Mouse (Mus musculus): Measurements from ENCODE around the gene Zg16. TPM values are rescaled to one million over a fixed set of nuclear protein-coding genes. Genes with fewer than 3 reads are reported as not detected.

Gene Zg16
- polyA plus RNA-seq, 1 experiment from 2014 or later = not detected

DNA sequence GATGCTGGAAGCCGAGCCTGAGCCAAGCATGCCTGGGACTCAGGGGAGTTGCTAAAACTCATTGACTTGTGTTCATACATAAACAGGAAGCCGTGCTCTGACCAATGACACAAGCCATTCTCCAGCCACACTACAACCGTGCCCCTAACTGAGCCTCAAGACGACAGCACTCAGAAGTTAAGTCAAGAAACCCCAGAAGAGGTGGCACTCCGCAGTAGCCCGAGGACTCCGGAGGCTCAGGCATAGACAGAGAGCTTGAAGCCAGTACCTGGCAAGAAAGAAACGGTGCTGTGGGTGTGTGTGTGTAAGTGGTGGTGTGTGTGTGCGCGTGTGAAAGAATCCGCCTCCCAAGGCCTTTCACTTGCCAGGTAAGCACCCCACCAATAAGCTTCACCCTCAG is 27.8 kb upstream of the Zg16 start:
- Histone ChIP-seq H3K4me2 (replicated peaks) (no peak overlapping the region), H3K27ac (no peak overlapping the region), H3K36me3 (no peaks in the 10 kb centered on the region), H3K4me3 (replicated peaks) (no peak overlapping the region), H3K27me3 (peaks cover 3% of the 10 kb centered on the region; the same call in 1 of the 2 replicates), H3K4me1 (replicated peaks) (peaks cover 11% of the 10 kb centered on the region), H3K9ac (replicated peaks) (no peak overlapping the region), H3K9me3 (no peaks in the 10 kb centered on the region)
- ATAC-seq = no peak
- WGBS = 88% methylated on average over 11 of the region's 11 CpGs

- 0 out of 2 replicates have a peak overlapping the region, but pooled peaks have one; percentile 8 for H3K9ac ChIP-seq (replicated peaks)
- 48% methylated on average over 12 of the region's 12 CpGs for WGBS
- ATAC-seq = peak; percentile 64; the same call in 1 of the 2 replicates
- H3K4me3 ChIP-seq (replicated peaks) = no peak overlapping the region
- no peaks in the 10 kb centered on the region for H3K9me3 ChIP-seq
- H3K27ac ChIP-seq = no peak overlapping the region; the same call in 1 of the 2 replicates
- H3K27me3 ChIP-seq = no peaks in the 10 kb centered on the region
- no peaks in the 10 kb centered on the region for H3K36me3 ChIP-seq
- peaks cover 11% of the 10 kb centered on the region for H3K4me1 ChIP-seq (replicated peaks)
- no peak overlapping the region for H3K4me2 ChIP-seq (replicated peaks)
Measured at GRCm38 (mm10) chr7:127113614-127114259, 26.6 kb upstream of the Zg16 start.

GRCm38 (mm10) chr7:127112921-127113597 is 25.9 kb upstream of the Zg16 start:
- Histone ChIP-seq H3K4me3 (replicated peaks) (no peak overlapping the region), H3K9ac (replicated peaks) (no peak overlapping the region), H3K4me1 (replicated peaks) (peaks cover 11% of the 10 kb centered on the region), H3K4me2 (replicated peaks) (no peak overlapping the region), H3K36me3 (no peaks in the 10 kb centered on the region), H3K9me3 (no peaks in the 10 kb centered on the region), H3K27me3 (no peaks in the 10 kb centered on the region), H3K27ac (no peak overlapping the region)
- ATAC-seq = no peak
- 57% methylated on average over 9 of the region's 9 CpGs for WGBS

DNA sequence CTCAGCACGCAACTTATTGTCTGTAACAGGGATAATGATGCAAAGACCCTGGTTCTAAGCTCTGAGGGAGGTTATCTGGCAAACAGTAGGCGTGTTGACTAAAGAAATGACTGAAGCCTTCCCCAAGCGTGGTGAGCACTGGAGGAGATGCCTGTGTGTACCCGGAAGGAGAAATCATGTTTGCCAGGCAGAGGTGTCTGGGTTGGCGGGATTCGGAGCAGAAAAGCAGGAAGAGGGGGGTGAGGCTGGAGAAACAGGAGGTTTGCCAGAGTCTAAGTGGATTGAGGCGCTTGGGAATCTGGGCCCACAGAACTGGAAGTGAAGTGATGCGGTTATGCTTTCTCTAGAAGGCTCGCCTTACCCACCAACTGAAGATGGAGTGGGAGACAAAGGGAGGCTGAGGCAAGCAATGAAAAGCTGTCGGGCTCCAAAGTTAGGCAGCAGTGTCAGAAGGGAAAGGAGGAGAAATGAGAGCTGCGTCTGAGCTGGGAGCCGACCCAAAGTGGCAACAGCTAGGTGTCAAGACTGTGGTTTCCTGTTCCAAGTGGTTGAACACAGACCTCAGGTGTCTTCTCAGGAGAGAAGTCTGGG is 25.2 kb upstream of the Zg16 start:
- ATAC-seq = no peak

DNA sequence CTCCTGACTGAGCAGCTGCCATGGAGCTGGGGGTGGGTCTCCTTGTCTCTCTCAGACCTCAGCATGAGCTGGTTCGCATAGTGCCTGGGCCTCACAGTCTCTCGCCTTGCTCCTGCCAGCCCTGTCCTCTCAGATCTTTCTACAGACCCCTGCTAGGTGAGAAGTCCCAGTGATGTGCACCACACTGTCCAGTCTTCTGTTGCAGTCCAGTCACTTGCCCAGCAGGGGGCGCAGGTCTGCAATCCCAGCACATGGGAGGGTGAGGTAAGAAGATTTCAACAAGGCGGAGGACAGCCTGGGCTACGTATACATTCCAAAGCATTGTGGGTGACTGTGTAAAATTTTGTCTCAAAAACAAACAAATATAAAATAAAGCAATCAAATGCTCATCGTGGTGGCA is 24.3 kb upstream of the Zg16 start:
- ATAC-seq = no peak
- Histone ChIP-seq H3K9me3 (no peaks in the 10 kb centered on the region), H3K4me2 (replicated peaks) (no peak overlapping the region), H3K27me3 (no peaks in the 10 kb centered on the region), H3K4me3 (replicated peaks) (no peak overlapping the region), H3K9ac (replicated peaks) (no peak overlapping the region), H3K27ac (no peak overlapping the region), H3K4me1 (replicated peaks) (peaks cover 9% of the 10 kb centered on the region), H3K36me3 (no peaks in the 10 kb centered on the region)
- 55% methylated on average over 6 of the region's 6 CpGs for WGBS

More for the DNA sequence above, 25.2 kb upstream of the Zg16 start:
- H3K9me3 ChIP-seq = no peaks in the 10 kb centered on the region
- no peak overlapping the region for H3K4me3 ChIP-seq (replicated peaks)
- no peaks in the 10 kb centered on the region for H3K27me3 ChIP-seq
- 80% methylated on average over 12 of the region's 12 CpGs for WGBS
- peaks cover 11% of the 10 kb centered on the region for H3K4me1 ChIP-seq (replicated peaks)
- no peak overlapping the region for H3K27ac ChIP-seq
- H3K36me3 ChIP-seq = no peaks in the 10 kb centered on the region
- no peak overlapping the region for H3K4me2 ChIP-seq (replicated peaks)
- no peak overlapping the region for H3K9ac ChIP-seq (replicated peaks)

DNA sequence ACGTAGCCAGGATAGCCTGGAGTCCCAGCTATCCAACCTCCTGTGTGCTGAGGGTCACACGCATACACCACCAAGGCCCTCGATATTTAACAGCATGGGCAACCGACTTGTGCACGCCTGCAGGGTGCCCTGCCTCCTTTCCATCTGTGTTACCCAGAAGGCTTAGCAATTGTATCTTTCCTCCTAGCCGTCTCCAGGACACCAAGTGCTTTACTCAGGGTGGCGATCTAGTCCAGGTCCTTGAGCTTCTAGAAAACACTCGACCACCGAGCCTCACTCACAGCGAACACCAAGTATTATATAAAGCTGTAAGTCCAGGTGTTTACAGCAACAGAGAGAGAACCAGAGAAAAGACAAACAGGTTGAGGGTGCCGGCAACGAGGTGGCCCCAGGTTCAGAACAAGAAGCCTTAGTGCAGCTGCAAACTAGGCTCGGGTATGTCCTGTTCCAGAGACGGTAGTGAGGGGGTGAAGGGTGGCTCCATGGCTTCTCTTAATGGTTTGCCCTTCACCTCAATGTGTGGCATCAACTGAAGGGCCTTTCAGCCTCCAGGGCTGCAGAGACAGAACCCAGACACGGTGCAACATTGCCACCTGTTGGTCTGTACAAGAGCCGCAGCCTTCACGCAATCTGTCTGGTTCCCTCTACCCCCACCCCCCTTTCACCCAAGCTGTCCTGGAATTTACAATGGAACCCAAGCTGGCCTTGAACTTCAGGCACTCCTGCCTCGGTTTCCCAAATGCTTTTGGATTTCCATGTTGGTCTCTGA is 23.3 kb upstream of the Zg16 start:
- no peak overlapping the region for H3K27ac ChIP-seq
- H3K4me3 ChIP-seq (replicated peaks) = no peak overlapping the region
- peak; percentile 68 for ATAC-seq
- H3K27me3 ChIP-seq = no peaks in the 10 kb centered on the region
- no peak overlapping the region for H3K4me2 ChIP-seq (replicated peaks)
- no peaks in the 10 kb centered on the region for H3K36me3 ChIP-seq
- 49% methylated on average over 18 of the region's 18 CpGs for WGBS
- no peak overlapping the region for H3K9ac ChIP-seq (replicated peaks)
- H3K4me1 ChIP-seq (replicated peaks) = peaks cover 9% of the 10 kb centered on the region
- H3K9me3 ChIP-seq = no peaks in the 10 kb centered on the region

GRCm38 (mm10) chr7:127105551-127105950 is 18.4 kb upstream of the Zg16 start:
- peak overlapping the region; percentile 71 for H3K27ac ChIP-seq
- no peaks in the 10 kb centered on the region for H3K36me3 ChIP-seq
- no peak overlapping the region for H3K4me2 ChIP-seq (replicated peaks)
- H3K4me1 ChIP-seq (replicated peaks) = peaks cover 10% of the 10 kb centered on the region
- H3K4me3 ChIP-seq (replicated peaks) = no peak overlapping the region
- no peak overlapping the region for H3K9ac ChIP-seq (replicated peaks)
- 66% methylated on average over 7 of the region's 7 CpGs for WGBS
- no peak for ATAC-seq
- no peaks in the 10 kb centered on the region for H3K9me3 ChIP-seq
- no peaks in the 10 kb centered on the region for H3K27me3 ChIP-seq

- Histone ChIP-seq H3K4me2 (replicated peaks) (peak overlapping the region; percentile 49), H3K4me1 (replicated peaks) (peaks cover 10% of the 10 kb centered on the region), H3K27ac (peak overlapping the region; percentile 71), H3K4me3 (replicated peaks) (peak overlapping the region; percentile 25), H3K9ac (replicated peaks) (peak overlapping the region; percentile 51), H3K27me3 (no peaks in the 10 kb centered on the region), H3K9me3 (no peaks in the 10 kb centered on the region), H3K36me3 (no peaks in the 10 kb centered on the region)
- 16% methylated on average over 17 of the region's 17 CpGs for WGBS
- ATAC-seq = peak; percentile 92
Measured at GRCm38 (mm10) chr7:127104560-127105332, 17.6 kb upstream of the Zg16 start.

GRCm38 (mm10) chr7:127103960-127104359 is 16.8 kb upstream of the Zg16 start:
- ATAC-seq = 0 out of 2 replicates have a peak, but pooled peaks have one; percentile 17
- Histone ChIP-seq H3K4me3 (replicated peaks) (no peak overlapping the region), H3K9me3 (no peaks in the 10 kb centered on the region), H3K9ac (replicated peaks) (no peak overlapping the region), H3K27ac (peak overlapping the region; percentile 71; the same call in 1 of the 2 replicates), H3K4me1 (replicated peaks) (peaks cover 10% of the 10 kb centered on the region), H3K27me3 (no peaks in the 10 kb centered on the region), H3K36me3 (no peaks in the 10 kb centered on the region), H3K4me2 (replicated peaks) (no peak overlapping the region)
- WGBS = 67% methylated on average over 6 of the region's 6 CpGs

- ATAC-seq = no peak
- H3K4me2 ChIP-seq (replicated peaks) = no peak overlapping the region
- 84% methylated on average over 6 of the region's 6 CpGs for WGBS
- H3K36me3 ChIP-seq = no peaks in the 10 kb centered on the region
- H3K9ac ChIP-seq (replicated peaks) = no peak overlapping the region
- peaks cover 10% of the 10 kb centered on the region for H3K4me1 ChIP-seq (replicated peaks)
- no peak overlapping the region for H3K27ac ChIP-seq
- H3K4me3 ChIP-seq (replicated peaks) = no peak overlapping the region
- H3K27me3 ChIP-seq = no peaks in the 10 kb centered on the region
- no peaks in the 10 kb centered on the region for H3K9me3 ChIP-seq
Measured at GRCm38 (mm10) chr7:127102148-127102547, 15.0 kb upstream of the Zg16 start.

DNA sequence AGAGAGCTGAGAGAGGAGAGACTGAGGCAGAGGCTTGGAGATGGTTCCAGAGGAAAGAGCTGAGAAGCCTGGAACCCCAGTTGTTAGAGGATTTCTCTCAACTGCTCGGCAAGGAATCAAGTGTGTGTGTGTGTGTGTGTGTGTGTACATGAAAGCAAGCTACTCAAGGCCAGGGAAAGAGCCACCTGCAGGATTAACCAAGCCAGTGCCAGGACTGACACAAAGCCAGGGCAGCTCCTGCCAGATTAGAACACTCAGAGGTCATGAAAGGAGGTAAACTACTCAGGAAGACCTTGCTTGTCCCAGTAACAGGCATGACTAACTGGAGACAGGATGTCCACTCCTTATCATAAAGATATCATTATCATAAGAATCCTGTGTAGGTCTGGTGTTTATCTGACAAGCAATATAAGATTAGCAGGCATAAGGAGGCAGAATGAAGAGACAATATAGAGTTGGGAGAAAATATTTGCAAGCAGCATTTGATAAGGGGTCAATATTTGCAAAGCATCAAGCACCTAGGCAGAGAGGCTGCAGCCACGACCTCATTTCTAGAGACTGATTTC is 14.4 kb upstream of the Zg16 start:
- Histone ChIP-seq H3K4me2 (replicated peaks) (no peak overlapping the region), H3K9ac (replicated peaks) (no peak overlapping the region), H3K9me3 (no peaks in the 10 kb centered on the region), H3K4me3 (replicated peaks) (no peak overlapping the region), H3K4me1 (replicated peaks) (peaks cover 10% of the 10 kb centered on the region), H3K27ac (no peak overlapping the region), H3K27me3 (no peaks in the 10 kb centered on the region), H3K36me3 (no peaks in the 10 kb centered on the region)
- no peak for ATAC-seq
- WGBS = 46% methylated on average over 2 of the region's 2 CpGs

Measured in midbrain, embryonic 13.5 days (tissue).